Mouse (Mus musculus) lung, embryonic 15.5 days (tissue): ENCODE measurements around the gene Sh3bp5. TPM values are rescaled to one million over a fixed set of nuclear protein-coding genes. Genes with fewer than 3 reads are reported as not detected.

ENCODE experiments used
- ATAC-seq: fragments of 200-750 bp; cut with Nextera tagmentation; 2 replicates; pipeline ENCODE4 v1.8.0; 2017; ENCODE audit warnings: moderate number of reproducible peaks, borderline replicate concordance; ENCODE audit not compliant: low FRiP score, low TSS enrichment; ENCODE audit errors: extremely low read depth
- H3K27ac ChIP-seq: fragments of 300-500 bp; sonication (generic); 2 replicates; pipeline ENCODE4 v1.5.1; 2015; ENCODE audit warnings: moderate library complexity, mild to moderate bottlenecking, inconsistent platforms
- H3K27me3 ChIP-seq: fragments of 300-500 bp; sonication (generic); 2 replicates; pipeline ENCODE4 v1.6.1; 2015; ENCODE audit warnings: inconsistent platforms
- H3K36me3 ChIP-seq: fragments of 300-500 bp; sonication (generic); 2 replicates; pipeline ENCODE4 v1.6.1; 2015; ENCODE audit warnings: inconsistent platforms
- H3K4me1 ChIP-seq: fragments of 300-500 bp; sonication (generic); 2 replicates; pipeline ENCODE4 v1.6.1; 2015; ENCODE audit warnings: inconsistent platforms
- H3K4me2 ChIP-seq: fragments of 300-500 bp; sonication (generic); 2 replicates; pipeline ENCODE4 v1.6.1; 2015; ENCODE audit warnings: inconsistent platforms, mild to moderate bottlenecking, moderate library complexity
- H3K4me3 ChIP-seq: fragments of 300-500 bp; sonication (generic); 2 replicates; pipeline ENCODE4 v1.5.1; 2015; ENCODE audit warnings: mild to moderate bottlenecking, inconsistent platforms
- H3K9ac ChIP-seq: fragments of 300-500 bp; sonication (generic); 2 replicates; pipeline ENCODE4 v1.6.1; 2015; ENCODE audit warnings: inconsistent platforms
- H3K9me3 ChIP-seq: fragments of 300-500 bp; sonication (generic); 2 replicates; pipeline ENCODE4 v1.6.1; 2016; ENCODE audit warnings: inconsistent platforms
- WGBS: fragments of 180-500 bp; shearing (Covaris S2); methylation state at CpG from one replicate; pipeline ENCODE4 v1.1.7; 2015; 5-methylcytosine and 5-hydroxymethylcytosine counted together
- polyA plus RNA-seq: library from polyadenylated mRNA; unstranded; fragments of >200 nt; fragmentation: Nextera tagmentation; extraction: Ambion mirVana; gene quantifications from 2 replicates; pipeline ENCODE4 v1.2.1, GENCODE M21; 2015

The Sh3bp5 gene
- polyA plus RNA-seq, 1 experiment from 2014 or later = 26.4 TPM

DNA sequence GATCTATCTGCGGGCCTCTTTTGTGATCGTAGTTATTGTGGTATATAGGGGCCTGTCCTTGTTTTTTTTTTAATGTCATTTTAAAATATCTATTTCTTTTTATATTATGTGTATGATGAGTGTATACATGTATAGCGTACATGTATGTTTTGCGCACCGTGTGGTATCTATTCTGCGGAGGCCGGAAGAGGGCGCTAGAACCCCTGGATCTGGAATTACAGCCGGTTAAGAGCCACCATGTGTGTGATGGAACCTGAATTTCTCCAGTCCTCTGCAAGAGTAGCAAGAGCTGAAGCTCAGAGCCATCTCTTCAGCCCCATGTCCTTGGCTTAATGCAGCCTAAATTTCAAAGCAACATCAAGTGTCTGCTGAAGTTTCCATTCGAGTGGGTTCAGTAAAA, 111.0 kb downstream of the Sh3bp5 start:
- H3K4me2 ChIP-seq = no peak overlapping the region
- no peak overlapping the region for H3K27ac ChIP-seq
- H3K27me3 ChIP-seq = no peaks in the 10 kb centered on the region
- H3K4me3 ChIP-seq = no peak overlapping the region
- 68% methylated on average over 10 of the region's 10 CpGs for WGBS
- H3K36me3 ChIP-seq = no peaks in the 10 kb centered on the region
- ATAC-seq = no peak
- H3K4me1 ChIP-seq = 0 out of 2 replicates have a peak, but pooled peaks cover 7% of the 10 kb centered on the region
- H3K9me3 ChIP-seq = no peaks in the 10 kb centered on the region
- H3K9ac ChIP-seq = no peak overlapping the region

DNA sequence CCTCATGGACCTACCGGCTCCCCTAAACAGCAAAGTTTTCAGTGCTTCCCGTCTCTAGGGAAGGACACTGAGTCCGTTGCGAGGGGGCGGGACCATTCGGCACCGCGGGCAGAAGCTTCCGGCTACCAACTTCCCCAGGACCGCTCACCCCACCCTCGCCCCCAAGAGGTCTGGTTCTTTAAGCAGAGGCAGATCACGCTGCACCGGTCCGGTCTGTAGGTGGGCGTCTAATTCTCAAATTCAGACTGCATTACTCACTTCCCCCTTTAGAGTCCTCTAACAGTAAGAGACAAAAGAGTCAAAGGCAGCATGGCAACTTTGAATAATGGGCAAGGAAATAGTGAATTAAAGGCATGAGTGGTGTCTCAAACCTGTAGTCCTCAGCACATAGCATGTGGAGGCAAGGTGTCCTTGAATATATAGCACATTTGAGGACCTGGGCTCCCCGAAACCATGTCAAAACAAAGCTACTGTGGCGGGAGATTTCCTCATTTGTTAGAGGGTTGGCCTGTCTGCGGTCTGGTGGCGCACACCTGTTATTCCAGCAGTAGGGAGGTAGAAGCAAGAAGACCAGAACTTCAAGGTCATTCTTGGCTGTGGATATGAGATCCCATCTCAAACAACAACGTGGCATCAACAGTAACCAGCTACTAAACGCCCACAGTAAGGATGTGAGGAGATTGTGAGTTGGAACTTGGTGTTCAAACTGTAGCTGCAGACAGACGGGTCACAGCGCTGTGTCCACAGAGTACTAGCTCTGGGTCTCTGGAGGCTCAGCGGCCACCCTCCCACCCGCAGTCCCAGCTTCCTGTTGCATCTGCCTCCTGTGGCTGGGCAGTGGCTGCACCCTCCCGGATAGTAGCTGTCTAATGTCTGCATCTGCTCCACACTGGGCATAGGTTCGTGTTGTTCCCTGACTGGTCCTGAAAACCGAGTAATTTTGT, 111.8 kb downstream of the Sh3bp5 start, which contains the start of gene Dnah1:
Gene Dnah1 (minus strand): TSS at position 48 of the 944 bp plus-strand sequence.
- Histone ChIP-seq H3K9me3 (no peaks in the 10 kb centered on the region), H3K4me1 (0 out of 2 replicates have a peak, but pooled peaks cover 7% of the 10 kb centered on the region), H3K36me3 (no peaks in the 10 kb centered on the region), H3K27ac (no peak within 1 kb of the TSS), H3K4me3 (peak within 1 kb of the TSS; percentile 39), H3K4me2 (peak within 1 kb of the TSS; percentile 66), H3K9ac (peak within 1 kb of the TSS; percentile 40), H3K27me3 (no peaks in the 10 kb centered on the region)
- ATAC-seq = peak; percentile 53; the same call in 1 of the 2 replicates
- 27% methylated on average over 28 of the region's 28 CpGs for WGBS

DNA sequence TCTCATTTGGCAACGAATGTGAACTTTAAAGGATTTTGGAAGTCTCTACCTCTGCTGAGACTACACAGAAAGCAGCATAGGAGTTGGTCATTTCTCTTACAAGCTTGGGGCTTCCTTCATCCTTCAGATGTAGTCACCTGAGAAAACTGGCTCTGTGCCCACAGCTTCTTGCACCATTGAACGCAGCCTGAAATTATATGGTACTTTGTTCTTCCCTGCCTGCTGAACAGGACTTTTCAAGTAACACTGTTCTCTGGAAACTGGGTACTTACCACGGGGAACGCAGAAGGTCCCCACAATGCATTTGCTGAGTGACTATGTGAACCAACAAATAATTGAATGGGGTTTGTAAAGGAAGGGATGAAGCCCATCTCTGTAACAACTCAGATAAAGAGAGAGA, 112.7 kb downstream of the Sh3bp5 start:
- H3K4me2 ChIP-seq = peak overlapping the region; percentile 66
- H3K9ac ChIP-seq = no peak overlapping the region
- no peaks in the 10 kb centered on the region for H3K9me3 ChIP-seq
- H3K27ac ChIP-seq = no peak overlapping the region
- H3K27me3 ChIP-seq = no peaks in the 10 kb centered on the region
- peak overlapping the region; percentile 39; the same call in 1 of the 2 replicates for H3K4me3 ChIP-seq
- 0 out of 2 replicates have a peak, but pooled peaks cover 7% of the 10 kb centered on the region for H3K4me1 ChIP-seq
- WGBS = 74% methylated on average over 4 of the region's 4 CpGs
- H3K36me3 ChIP-seq = no peaks in the 10 kb centered on the region
- no peak for ATAC-seq

DNA sequence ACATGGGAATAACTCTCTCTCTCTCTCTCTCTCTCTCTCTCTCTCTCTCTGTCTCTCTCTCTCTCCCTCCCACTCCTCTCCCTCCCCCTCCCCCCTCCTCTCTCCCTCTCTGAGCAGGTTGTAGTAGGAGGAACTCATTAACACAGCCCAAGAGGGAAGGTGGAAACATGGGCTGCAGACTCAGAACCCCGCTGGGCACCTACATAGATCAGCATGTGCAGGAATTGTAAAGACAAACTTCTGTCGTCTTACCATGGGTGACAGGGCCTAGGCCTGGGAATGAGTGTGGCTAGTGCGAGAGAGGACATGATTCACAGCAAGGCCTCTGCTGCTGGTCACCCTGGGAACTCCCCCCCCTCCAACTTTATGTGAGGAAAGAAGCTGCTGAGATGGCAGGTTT, 113.7 kb downstream of the Sh3bp5 start:
- no peaks in the 10 kb centered on the region for H3K36me3 ChIP-seq
- no peaks in the 10 kb centered on the region for H3K27me3 ChIP-seq
- no peak overlapping the region for H3K4me2 ChIP-seq
- 0 out of 2 replicates have a peak, but pooled peaks cover 7% of the 10 kb centered on the region for H3K4me1 ChIP-seq
- no peak overlapping the region for H3K9ac ChIP-seq
- H3K4me3 ChIP-seq = no peak overlapping the region
- ATAC-seq = no peak
- H3K9me3 ChIP-seq = no peaks in the 10 kb centered on the region
- 85% methylated on average over 3 of the region's 3 CpGs for WGBS
- H3K27ac ChIP-seq = no peak overlapping the region

DNA sequence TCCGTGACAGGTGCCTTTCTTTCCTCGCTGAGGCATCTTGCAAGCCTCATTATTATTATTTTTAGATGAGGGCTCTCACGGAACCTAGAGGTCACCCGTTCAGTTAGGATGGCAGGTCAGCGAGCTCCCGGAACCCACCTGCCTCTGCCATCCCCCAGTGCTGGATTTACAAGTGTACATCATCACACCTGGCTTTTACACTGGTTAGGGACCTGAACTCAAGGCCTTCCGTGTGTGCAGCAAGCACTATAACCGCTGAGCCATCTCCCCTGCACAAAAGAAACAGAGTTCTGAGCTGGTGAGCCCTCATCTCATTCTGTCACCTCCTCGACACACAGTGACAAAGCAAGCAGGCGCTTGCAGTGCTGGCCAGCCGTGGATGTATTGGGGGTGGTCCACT, 114.7 kb downstream of the Sh3bp5 start:
- Histone ChIP-seq H3K4me2 (no peak overlapping the region), H3K4me3 (no peak overlapping the region), H3K36me3 (no peaks in the 10 kb centered on the region), H3K4me1 (0 out of 2 replicates have a peak, but pooled peaks cover 7% of the 10 kb centered on the region), H3K27me3 (no peaks in the 10 kb centered on the region), H3K9me3 (no peaks in the 10 kb centered on the region), H3K9ac (no peak overlapping the region), H3K27ac (no peak overlapping the region)
- WGBS = 79% methylated on average over 11 of the region's 11 CpGs
- ATAC-seq = no peak

DNA sequence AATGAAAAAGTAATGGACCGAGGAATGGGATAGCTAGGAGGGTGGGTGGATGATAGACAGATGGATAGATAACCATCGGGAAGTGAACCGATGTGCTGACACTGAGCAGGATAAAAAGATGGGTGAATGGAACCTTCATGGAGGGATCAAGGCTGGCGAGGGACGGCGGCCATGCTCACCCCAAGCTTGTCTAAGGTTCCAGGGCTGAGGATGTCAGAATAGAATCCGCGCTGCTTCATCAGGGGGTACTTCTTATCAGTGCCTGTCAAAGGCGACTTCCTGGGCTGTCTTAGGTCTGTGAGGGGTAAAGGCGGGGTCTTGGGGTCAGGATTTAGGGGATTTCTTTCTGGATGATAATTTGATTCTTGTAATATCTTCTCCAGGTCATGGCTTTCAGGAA, 116.3 kb downstream of the Sh3bp5 start:
- 76% methylated on average over 10 of the region's 10 CpGs for whole genome bisulfite sequencing
- H3K4me2 ChIP-seq = no peak overlapping the region
- H3K27ac ChIP-seq = no peak overlapping the region
- H3K4me1 ChIP-seq = 0 out of 2 replicates have a peak, but pooled peaks cover 7% of the 10 kb centered on the region
- no peak overlapping the region for H3K9ac ChIP-seq
- H3K9me3 ChIP-seq = no peaks in the 10 kb centered on the region
- H3K36me3 ChIP-seq = no peaks in the 10 kb centered on the region
- no peak overlapping the region for H3K4me3 ChIP-seq
- ATAC-seq = no peak
- H3K27me3 ChIP-seq = no peaks in the 10 kb centered on the region

DNA sequence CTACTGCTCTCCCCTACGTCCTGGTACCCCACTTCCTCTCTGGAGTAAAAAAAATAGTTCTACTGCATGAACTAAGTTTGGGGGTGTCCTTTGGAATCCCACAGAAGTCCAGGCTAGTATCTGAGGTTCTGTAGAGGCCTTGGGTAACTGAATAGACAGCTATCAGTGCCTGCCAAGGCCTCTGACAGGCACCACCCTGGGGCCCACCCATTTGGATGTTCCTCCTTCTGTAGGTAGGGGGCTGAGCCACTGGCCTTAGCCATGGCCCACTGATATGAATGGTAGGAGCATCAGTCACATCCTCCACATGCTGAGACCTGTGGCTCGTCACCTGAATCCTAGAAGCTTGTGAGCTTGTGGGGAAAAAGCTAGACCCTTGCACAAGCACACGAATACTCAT, 118.1 kb downstream of the Sh3bp5 start:
- 79% methylated on average over 3 of the region's 3 CpGs for WGBS
- no peaks in the 10 kb centered on the region for H3K36me3 ChIP-seq
- H3K4me1 ChIP-seq = no peaks in the 10 kb centered on the region
- H3K27me3 ChIP-seq = no peaks in the 10 kb centered on the region
- no peak overlapping the region for H3K4me3 ChIP-seq
- no peak overlapping the region for H3K4me2 ChIP-seq
- no peak overlapping the region for H3K9ac ChIP-seq
- no peaks in the 10 kb centered on the region for H3K9me3 ChIP-seq
- no peak overlapping the region for H3K27ac ChIP-seq
- ATAC-seq = no peak

DNA sequence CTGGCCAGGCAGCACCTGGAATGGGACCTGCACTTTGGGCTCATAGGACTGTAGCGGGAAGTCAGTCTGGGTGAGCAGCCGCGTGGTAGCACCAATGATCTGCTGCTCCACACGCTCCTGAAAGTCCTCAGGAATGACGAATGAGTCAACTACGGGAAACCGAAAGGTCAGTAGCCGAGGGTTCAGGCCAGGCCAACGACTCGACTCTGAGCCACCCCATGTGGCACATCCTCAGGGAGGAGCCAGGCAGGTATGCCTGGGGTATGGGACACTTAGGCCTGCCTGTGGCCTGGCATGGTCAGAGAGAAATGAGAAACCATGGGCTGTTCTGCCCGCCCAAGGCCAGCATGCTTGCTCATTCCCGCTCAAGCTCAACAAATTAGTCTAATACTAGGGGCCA, 119.3 kb downstream of the Sh3bp5 start:
- Histone ChIP-seq H3K4me3 (no peak overlapping the region), H3K27ac (no peak overlapping the region), H3K9ac (no peak overlapping the region), H3K4me2 (no peak overlapping the region), H3K27me3 (no peaks in the 10 kb centered on the region), H3K4me1 (no peaks in the 10 kb centered on the region), H3K9me3 (no peaks in the 10 kb centered on the region), H3K36me3 (no peaks in the 10 kb centered on the region)
- WGBS = 51% methylated on average over 12 of the region's 12 CpGs
- ATAC-seq = no peak

DNA sequence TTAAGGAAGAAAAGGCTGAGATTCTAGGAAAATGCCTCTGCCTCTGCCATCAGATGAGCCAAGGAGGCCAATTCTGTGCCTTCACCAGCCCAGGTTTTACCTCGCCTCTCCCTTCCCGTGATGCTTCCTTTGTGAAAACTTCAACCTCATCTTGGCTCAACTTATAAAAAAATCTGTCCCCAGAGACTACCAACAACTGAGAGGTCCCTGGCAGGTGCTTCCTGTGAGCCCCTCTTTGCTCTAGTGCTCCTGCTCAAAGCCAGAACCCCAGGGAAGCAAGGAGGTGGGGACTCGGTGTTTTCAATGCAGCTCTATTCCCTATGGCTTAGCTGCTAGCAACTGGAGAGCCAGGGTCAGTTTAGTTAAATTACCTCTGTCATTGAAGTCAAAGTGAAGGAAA, 122.7 kb downstream of the Sh3bp5 start:
- Histone ChIP-seq H3K27me3 (no peaks in the 10 kb centered on the region), H3K27ac (no peak overlapping the region), H3K36me3 (no peaks in the 10 kb centered on the region), H3K4me3 (no peak overlapping the region), H3K4me1 (no peaks in the 10 kb centered on the region), H3K9ac (no peak overlapping the region), H3K9me3 (no peaks in the 10 kb centered on the region), H3K4me2 (no peak overlapping the region)
- no peak for ATAC-seq
- WGBS = 55% methylated on average over 3 of the region's 3 CpGs

Other genes starting within 250 kb of the Sh3bp5 start
- gene Tnnc1, start 227.8 kb downstream of the Sh3bp5 start, polyA plus RNA-seq = 91.8 and 115 TPM in 2 replicates
- 387 and 413 TPM in 2 replicates for gene Nisch, start 219.1 kb downstream of the Sh3bp5 start, polyA plus RNA-seq
- 2.1 and 2.5 TPM in 2 replicates for gene Sema3g, start 218.2 kb downstream of the Sh3bp5 start, polyA plus RNA-seq
- gene Phf7, start 184.8 kb downstream of the Sh3bp5 start, polyA plus RNA-seq = 13.2 and 14.8 TPM in 2 replicates
- gene Bap1, start 184.6 kb downstream of the Sh3bp5 start, polyA plus RNA-seq = 83.0 and 83.4 TPM in 2 replicates
- gene Dnah1, start 112.2 kb downstream of the Sh3bp5 start, polyA plus RNA-seq = 2.7 and 3.3 TPM in 2 replicates
- 34.8 and 37.2 TPM in 2 replicates for gene Capn7, start 99.4 kb downstream of the Sh3bp5 start, polyA plus RNA-seq
- gene Eaf1, start 58.3 kb upstream of the Sh3bp5 start, polyA plus RNA-seq = 20.1 and 22.7 TPM in 2 replicates
- 51.7 and 56.0 TPM in 2 replicates for gene Mettl6, start 59.0 kb upstream of the Sh3bp5 start, polyA plus RNA-seq
- gene Colq, start 155.3 kb upstream of the Sh3bp5 start, polyA plus RNA-seq = 0.87 and 1.9 TPM in 2 replicates
- gene Gm49387, start 204.8 kb upstream of the Sh3bp5 start, polyA plus RNA-seq = 2.5 and 2.8 TPM in 2 replicates
- gene Btd, start 204.9 kb upstream of the Sh3bp5 start, polyA plus RNA-seq = 26.0 and 28.3 TPM in 2 replicates
- 9.9 and 10.9 TPM in 2 replicates for gene Hacl1, start 205.2 kb upstream of the Sh3bp5 start, polyA plus RNA-seq